Comparison of ENCODE assay signal across 8 mouse cellular contexts in genomic region chr5:8422932-8423928, GRCm38 (mm10). TPM values are rescaled to one million over a fixed set of nuclear protein-coding genes. Genes with fewer than 3 reads are reported as not detected.
A peak's percentile ranks its signal among the peaks of the same experiment; 100 is the strongest.
DNase-seq lines count a peak whose midpoint lies in the region; ATAC-seq and TF ChIP-seq lines count a peak whose summit lies in the region.

No protein-coding gene starts in this region.

- peak overlapping the region; percentile 75 for H3ac ChIP-seq in myocyte (ENCODE audit: control insufficient read depth, insufficient read length)

- 0 out of 2 replicates have a peak, but pooled peaks have one; percentile 20 for TF ChIP-seq CTCF in lung, embryonic 14.5 days (IDR thresholded peaks at IDR 0.05; ENCODE audit: low read depth)
- TF ChIP-seq CTCF in bone marrow, adult 2 months (IDR thresholded peaks at IDR 0.05; ENCODE audit: control insufficient read depth, insufficient read depth, low read length), result no peak

- peak overlapping the region; percentile 80 for H3K4me3 ChIP-seq in lung, embryonic 14.5 days (ENCODE audit: low read depth, low read length)
- peak overlapping the region; percentile 98 for H3K4me3 ChIP-seq in bone marrow, adult 2 months (replicated peaks; ENCODE audit: control insufficient read depth, low read depth, low read length)
- H3K4me3 ChIP-seq in forebrain, embryonic 14.5 days (ENCODE audit: low read depth, low read length), result peak overlapping the region; percentile 71
- H3K4me3 ChIP-seq in limb, embryonic 10.5 days, result peak overlapping the region; percentile 88
- peak overlapping the region; percentile 65 for H3K4me3 ChIP-seq in myocyte

- under 1% methylated on average over 40 of the region's 40 CpGs for WGBS in lung, embryonic 14.5 days
- 3% methylated on average over 40 of the region's 40 CpGs for WGBS in bone marrow, adult 2 months
- WGBS in forebrain, embryonic 14.5 days, result under 1% methylated on average over 38 of the region's 40 CpGs
- under 1% methylated on average over 40 of the region's 40 CpGs for WGBS in limb, embryonic 10.5 days

- peak overlapping the region; percentile 64 for H3K4me2 ChIP-seq in lung, embryonic 14.5 days
- H3K4me2 ChIP-seq in forebrain, embryonic 14.5 days (ENCODE audit: low read length), result peak overlapping the region; percentile 64
- H3K4me2 ChIP-seq in myocyte (ENCODE audit: low read depth), result peak overlapping the region; percentile 84

- H3K27me3 ChIP-seq in lung, embryonic 14.5 days (ENCODE audit: insufficient read depth, low read length), result no peaks in the 10 kb centered on the region
- H3K27me3 ChIP-seq in forebrain, embryonic 14.5 days (replicated peaks; ENCODE audit: control insufficient read depth, insufficient read depth, low read length), result no peaks in the 10 kb centered on the region
- no peaks in the 10 kb centered on the region for H3K27me3 ChIP-seq in limb, embryonic 10.5 days (ENCODE audit: low read depth, poor library complexity, severe bottlenecking)
- H3K27me3 ChIP-seq in myocyte (ENCODE audit: control insufficient read depth, insufficient read depth, insufficient read length), result no peaks in the 10 kb centered on the region

- H3K36me3 ChIP-seq in lung, embryonic 14.5 days (ENCODE audit: insufficient read depth), result peaks cover 18% of the 10 kb centered on the region
- peaks cover 14% of the 10 kb centered on the region for H3K36me3 ChIP-seq in forebrain, embryonic 14.5 days (ENCODE audit: control insufficient read depth, insufficient read depth, low read length)
- peaks cover 27% of the 10 kb centered on the region for H3K36me3 ChIP-seq in limb, embryonic 10.5 days
- H3K36me3 ChIP-seq in myocyte (ENCODE audit: control insufficient read depth, insufficient read depth), result peaks cover 4% of the 10 kb centered on the region

- ATAC-seq in lung, embryonic 14.5 days (ENCODE audit: insufficient read depth), result no peak
- peak; percentile 10; the same call in 1 of the 2 replicates for ATAC-seq in forebrain, embryonic 14.5 days

- peaks cover 46% of the 10 kb centered on the region for H3K79me2 ChIP-seq in myocyte (ENCODE audit: control insufficient read depth, insufficient read depth)

- H3K27ac ChIP-seq in lung, embryonic 14.5 days (ENCODE audit: low read depth), result peak overlapping the region; percentile 75
- H3K27ac ChIP-seq in bone marrow, adult 2 months (ENCODE audit: control insufficient read depth, insufficient read depth, low read depth, low read length, poor library complexity), result peak overlapping the region; percentile 88
- peak overlapping the region; percentile 78; the same call in 1 of the 2 replicates for H3K27ac ChIP-seq in forebrain, embryonic 14.5 days (ENCODE audit: low read depth, low read length)
- peak overlapping the region; percentile 97 for H3K27ac ChIP-seq in limb, embryonic 10.5 days

- peak; percentile 64 for DNase-seq in lung, embryonic 14.5 days
- DNase-seq in lung, postnatal 4 days, result no peak
- peak; percentile 57 for DNase-seq in forebrain, embryonic 14.5 days (ENCODE audit: low spot score)
- DNase-seq in limb, embryonic 10.5 days (ENCODE audit: low spot score), result no peak
- no peak for DNase-seq in spleen, postnatal 14 days (ENCODE audit: low spot score in 2 of 2)
- DNase-seq in urinary bladder, postnatal 10 days (ENCODE audit: low spot score), result no peak

- peak overlapping the region; percentile 74 for H3K9ac ChIP-seq in lung, embryonic 14.5 days
- H3K9ac ChIP-seq in forebrain, embryonic 14.5 days (ENCODE audit: low read length), result peak overlapping the region; percentile 88

- TF ChIP-seq POLR2A in bone marrow, adult 2 months (IDR thresholded peaks at IDR 0.05; ENCODE audit: borderline replicate concordance, control insufficient read depth, low read depth, low read length), result no peak
- TF ChIP-seq POLR2A in myocyte (IDR thresholded peaks at IDR 0.05; ENCODE audit: insufficient read length, low read depth), result no peak

- H3K9me3 ChIP-seq in lung, embryonic 14.5 days (ENCODE audit: low read depth, low read length), result no peaks in the 10 kb centered on the region
- H3K9me3 ChIP-seq in forebrain, embryonic 14.5 days (replicated peaks; ENCODE audit: control insufficient read depth, low read length), result no peaks in the 10 kb centered on the region
- H3K9me3 ChIP-seq in limb, embryonic 10.5 days (replicated peaks), result no peaks in the 10 kb centered on the region

- H3K4me1 ChIP-seq in lung, embryonic 14.5 days (ENCODE audit: insufficient read depth), result no peaks in the 10 kb centered on the region
- no peaks in the 10 kb centered on the region; the same call in 1 of the 2 replicates for H3K4me1 ChIP-seq in bone marrow, adult 2 months (ENCODE audit: control insufficient read depth, insufficient read depth, low read length)
- peaks cover 5% of the 10 kb centered on the region; the same call in 1 of the 2 replicates for H3K4me1 ChIP-seq in forebrain, embryonic 14.5 days (ENCODE audit: control insufficient read depth, insufficient read depth, low read length)
- peaks cover 9% of the 10 kb centered on the region for H3K4me1 ChIP-seq in limb, embryonic 10.5 days

TF ChIP-seq in myocyte, 11 proteins besides CTCF, POLR2A, EP300 and RAD21:
- TF ChIP-seq MYOD1 (IDR thresholded peaks at IDR 0.05; ENCODE audit: control insufficient read depth in 1 of 3, insufficient read length in 2 of 3, low read depth in 2 of 3) (no peak), CEBPB (IDR thresholded peaks at IDR 0.05; ENCODE audit: insufficient read depth, poor library complexity, severe bottlenecking) (no peak), SRF (IDR thresholded peaks at IDR 0.05; ENCODE audit: control insufficient read depth, insufficient read length, low read depth) (no peak), TCF3 (IDR thresholded peaks at IDR 0.05; ENCODE audit: insufficient read length, low read depth) (no peak), TCF12 (IDR thresholded peaks at IDR 0.05; ENCODE audit: insufficient read depth, poor library complexity, severe bottlenecking) (no peak), MAX (IDR thresholded peaks at IDR 0.05; ENCODE audit: low read depth) (no peak), E2F4 (IDR thresholded peaks at IDR 0.05; ENCODE audit: insufficient read depth) (no peak), MYOG (IDR thresholded peaks at IDR 0.05; ENCODE audit: control insufficient read depth in 1 of 3, insufficient read depth in 1 of 3, insufficient read length in 2 of 3, low read depth in 2 of 3) (peak in 1 of 3 experiments; percentile 35), POLR2AphosphoS2 (IDR thresholded peaks at IDR 0.05; ENCODE audit: insufficient read length, low read depth) (peak; percentile 84), REST (IDR thresholded peaks at IDR 0.05; ENCODE audit: insufficient read depth, insufficient read length) (no peak), USF1 (IDR thresholded peaks at IDR 0.05; ENCODE audit: low read depth) (no peak)

RNA-seq across cellular contexts. Expression of gene Slc25a40, which starts 0.6 kb away (rescaled TPM):
- polyA plus RNA-seq in lung, embryonic 14.5 days (2014; fragmentation: Nextera tagmentation; extraction: Ambion mirVana), result 12.3 and 14.4 TPM in 2 replicates
- polyA plus RNA-seq in bone marrow, adult 2 months (2011; ENCODE audit: insufficient read depth, insufficient read length, low replicate concordance, missing spikeins), result 4.5 and 7.3 TPM in 2 replicates
- polyA plus RNA-seq in forebrain, embryonic 14.5 days (2014; fragmentation: Nextera tagmentation; extraction: Ambion mirVana), result 6.8 and 7.8 TPM in 2 replicates
- polyA plus RNA-seq in limb, embryonic 10.5 days (2016; fragmentation: Nextera tagmentation; extraction: Ambion mirVana), result 6.9 and 9.9 TPM in 2 replicates
- polyA plus RNA-seq in myocyte (2012; fragmentation: generic; extraction: Trizol), result 4.5 TPM

RNA-seq across cellular contexts. Expression of gene Dbf4, which starts 0.7 kb away (rescaled TPM):
- 68.3 and 71.6 TPM in 2 replicates for polyA plus RNA-seq in lung, embryonic 14.5 days (2014; fragmentation: Nextera tagmentation; extraction: Ambion mirVana)
- 32.4 and 49.5 TPM in 2 replicates for polyA plus RNA-seq in bone marrow, adult 2 months (2011; ENCODE audit: insufficient read depth, insufficient read length, low replicate concordance, missing spikeins)
- 27.2 and 31.6 TPM in 2 replicates for polyA plus RNA-seq in forebrain, embryonic 14.5 days (2014; fragmentation: Nextera tagmentation; extraction: Ambion mirVana)
- 62.2 and 65.8 TPM in 2 replicates for polyA plus RNA-seq in limb, embryonic 10.5 days (2016; fragmentation: Nextera tagmentation; extraction: Ambion mirVana)
- polyA plus RNA-seq in myocyte (2012; fragmentation: generic; extraction: Trizol), result 8.3 TPM

RNA-seq across cellular contexts. Expression of gene Adam22, which starts 55.3 kb away (rescaled TPM):
- polyA plus RNA-seq in lung, embryonic 14.5 days (2014; fragmentation: Nextera tagmentation; extraction: Ambion mirVana), result 3.6 TPM in 2 replicates
- 0.97 and 3.1 TPM in 2 replicates for polyA plus RNA-seq in bone marrow, adult 2 months (2011; ENCODE audit: insufficient read depth, insufficient read length, low replicate concordance, missing spikeins)
- 28.7 and 37.2 TPM in 2 replicates for polyA plus RNA-seq in forebrain, embryonic 14.5 days (2014; fragmentation: Nextera tagmentation; extraction: Ambion mirVana)
- polyA plus RNA-seq in limb, embryonic 10.5 days (2016; fragmentation: Nextera tagmentation; extraction: Ambion mirVana), result 2.9 and 5.3 TPM in 2 replicates
- polyA plus RNA-seq in myocyte (2012; fragmentation: generic; extraction: Trizol), result 0.10 TPM

Comparison
In these comparisons a context has a peak if more than half of its experiments do, and no peak if none do; other contexts are left out.
1. DNase-seq: peak in lung, embryonic 14.5 days (single experiment) and forebrain, embryonic 14.5 days (single experiment); none in lung, postnatal 4 days (0 of 2), limb, embryonic 10.5 days (single experiment), spleen, postnatal 14 days (0 of 2) and urinary bladder, postnatal 10 days (single experiment).
2. Peak in every context shown above with its lines, with median percentiles within 50 percentile points of each other: H3K27ac ChIP-seq, H3K4me2 ChIP-seq and H3K4me3 ChIP-seq.